Mouse (Mus musculus) colon, adult 2 months (tissue): ENCODE measurements around the gene B3galt6. TPM values are rescaled to one million over a fixed set of nuclear protein-coding genes. Genes with fewer than 3 reads are reported as not detected.

Experiments
- polyA plus RNA-seq: library from polyadenylated mRNA; depleted of rRNA; stranded (reverse); fragments of >200 nt; gene quantifications from 2 replicates; pipeline ENCODE4 v1.2.3, GENCODE M21; 2012; rRNA removed

B3galt6 gene
- 9.6 and 10.5 TPM in 2 replicates for polyA plus RNA-seq

GRCm38 (mm10) chr4:155992241-155992905 lies at the start of gene B3galt6, which contains the start of gene Sdf4:
Gene B3galt6, minus strand, starts transcription at chr4:155992649.
Gene Sdf4, plus strand, starts transcription at chr4:155992872.

GRCm38 (mm10) chr4:156026013-156026412 lies 33.6 kb upstream of the B3galt6 start, which contains the start of gene Tnfrsf18:
Gene Tnfrsf18, plus strand, starts transcription at chr4:156026164.

GRCm38 (mm10) chr4:156013637-156014036 lies 21.2 kb upstream of the B3galt6 start, which contains the start of gene Tnfrsf4:
Gene Tnfrsf4, plus strand, starts transcription at chr4:156013843.

GRCm38 (mm10) chr4:155962167-155962971 lies 30.1 kb downstream of the B3galt6 start, which contains the start of gene C1qtnf12:
Gene C1qtnf12, plus strand, starts transcription at chr4:155962318.

GRCm38 (mm10) chr4:155943534-155944249 lies 48.8 kb downstream of the B3galt6 start, which contains the start of gene Ube2j2:
Gene Ube2j2, plus strand, starts transcription at chr4:155943831.

Other genes with a start within 250 kb of the B3galt6 start
- gene Atad3a, start 231.6 kb downstream of the B3galt6 start, polyA plus RNA-seq = 91.7 and 122 TPM in 2 replicates
- gene Vwa1, start 218.0 kb downstream of the B3galt6 start, polyA plus RNA-seq = 17.4 and 17.5 TPM in 2 replicates
- 0.35 and 0.52 TPM in 2 replicates for gene Tmem88b, start 206.8 kb downstream of the B3galt6 start, polyA plus RNA-seq
- not detected in 2 replicates for gene Ankrd65, start 202.2 kb downstream of the B3galt6 start, polyA plus RNA-seq
- gene Mrpl20, start 189.8 kb downstream of the B3galt6 start, polyA plus RNA-seq = 46.5 and 51.8 TPM in 2 replicates
- gene Ccnl2, start 180.2 kb downstream of the B3galt6 start, polyA plus RNA-seq = 67.5 and 73.1 TPM in 2 replicates
- gene Aurkaip1, start 161.4 kb downstream of the B3galt6 start, polyA plus RNA-seq = 156 and 218 TPM in 2 replicates
- 198 and 240 TPM in 2 replicates for gene Mxra8, start 153.0 kb downstream of the B3galt6 start, polyA plus RNA-seq
- gene Dvl1, start 145.2 kb downstream of the B3galt6 start, polyA plus RNA-seq = 158 and 173 TPM in 2 replicates
- gene Tas1r3, start 129.3 kb downstream of the B3galt6 start, polyA plus RNA-seq = 2.1 and 2.5 TPM in 2 replicates
- 42.9 and 61.8 TPM in 2 replicates for gene Cptp, start 123.2 kb downstream of the B3galt6 start, polyA plus RNA-seq
- gene Ints11, start 123.1 kb downstream of the B3galt6 start, polyA plus RNA-seq = 31.6 and 35.5 TPM in 2 replicates
- 67.3 and 77.5 TPM in 2 replicates for gene Pusl1, start 100.9 kb downstream of the B3galt6 start, polyA plus RNA-seq
- 33.5 and 33.9 TPM in 2 replicates for gene Acap3, start 100.8 kb downstream of the B3galt6 start, polyA plus RNA-seq
- 117 and 241 TPM in 2 replicates for gene Ube2j2, start 48.8 kb downstream of the B3galt6 start, polyA plus RNA-seq
- gene C1qtnf12, start 30.3 kb downstream of the B3galt6 start, polyA plus RNA-seq = 17.3 and 30.6 TPM in 2 replicates
- gene Sdf4, start 223 bp upstream of the B3galt6 start, polyA plus RNA-seq = 61.7 and 70.0 TPM in 2 replicates
- 5.3 and 6.2 TPM in 2 replicates for gene Tnfrsf4, start 21.2 kb upstream of the B3galt6 start, polyA plus RNA-seq
- gene Tnfrsf18, start 33.5 kb upstream of the B3galt6 start, polyA plus RNA-seq = 5.0 and 6.4 TPM in 2 replicates
- 27.0 and 29.4 TPM in 2 replicates for gene Ttll10, start 66.8 kb upstream of the B3galt6 start, polyA plus RNA-seq
- 14.3 and 19.4 TPM in 2 replicates for gene 9430015G10Rik, start 117.3 kb upstream of the B3galt6 start, polyA plus RNA-seq
- 0.47 and 0.79 TPM in 2 replicates for gene Rnf223, start 137.9 kb upstream of the B3galt6 start, polyA plus RNA-seq
- 54.9 and 60.1 TPM in 2 replicates for gene Agrn, start 204.8 kb upstream of the B3galt6 start, polyA plus RNA-seq
- gene Isg15, start 208.2 kb upstream of the B3galt6 start, polyA plus RNA-seq = 5.8 and 9.0 TPM in 2 replicates
- gene AW011738, start 210.7 kb upstream of the B3galt6 start, polyA plus RNA-seq = 1.1 and 1.2 TPM in 2 replicates
- 0.05 and 0.13 TPM in 2 replicates for gene Perm1, start 223.2 kb upstream of the B3galt6 start, polyA plus RNA-seq
- gene Plekhn1, start 242.2 kb upstream of the B3galt6 start, polyA plus RNA-seq = 50.0 and 54.1 TPM in 2 replicates
- 55.0 and 58.5 TPM in 2 replicates for gene Noc2l, start 243.4 kb upstream of the B3galt6 start, polyA plus RNA-seq